Mouse (Mus musculus) brain, embryonic 14.5 days (tissue): Measurements from ENCODE around the gene Wipf1.

Source experiments
- CTCF ChIP-seq: fragments of 200-500 bp; IDR thresholded peaks from 2 replicates; pipeline ENCODE4 v1.5.1; 2012; ENCODE audit warnings: inconsistent platforms, mild to moderate bottlenecking, moderate library complexity, borderline replicate concordance; ENCODE audit not compliant: insufficient read depth, insufficient read length; ENCODE audit errors: extremely low read depth
- POLR2A ChIP-seq: fragments of 200-500 bp; IDR thresholded peaks from 2 replicates; pipeline ENCODE4 v1.6.1; 2012; ENCODE audit warnings: mild to moderate bottlenecking, inconsistent platforms, borderline replicate concordance; ENCODE audit not compliant: poor library complexity, insufficient read depth, insufficient read length, severe bottlenecking; ENCODE audit errors: extremely low read depth

DNA sequence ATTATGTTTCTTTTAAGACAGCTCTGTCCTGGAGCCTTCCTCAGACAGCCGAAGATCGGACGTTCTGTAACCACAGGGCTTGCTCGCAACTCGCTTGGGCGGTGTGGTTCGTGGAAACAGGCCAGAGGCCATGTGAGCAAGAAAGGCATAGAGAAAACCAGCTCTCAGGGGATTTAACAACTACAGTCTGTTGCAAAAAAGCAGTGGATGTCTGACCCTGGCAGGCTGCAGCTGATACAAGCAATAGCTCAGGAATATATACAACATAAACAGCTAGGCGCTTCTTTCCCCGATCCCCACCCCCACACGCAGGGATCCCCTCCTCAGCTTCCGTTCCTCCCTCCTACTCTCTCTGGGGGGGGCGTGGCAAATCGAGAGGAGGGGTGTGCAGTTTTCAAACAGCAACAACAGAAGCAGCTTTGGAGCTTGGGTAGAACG is 97.6 kb downstream of the Wipf1 start:
- TF ChIP-seq CTCF (no peak), POLR2A (no peak)
